Mouse (Mus musculus): ENCODE measurements around the gene Cenpa. TPM values are rescaled to one million over a fixed set of nuclear protein-coding genes. Genes with fewer than 3 reads are reported as not detected.
"Not testable (repeated sequence)": the region's sequence is repeated elsewhere in the genome, so short reads cannot be mapped to it uniquely, and the experiment has no call there.

The Cenpa gene
- polyA plus RNA-seq, 1 experiment from 2014 or later: 22.6 TPM

DNA sequence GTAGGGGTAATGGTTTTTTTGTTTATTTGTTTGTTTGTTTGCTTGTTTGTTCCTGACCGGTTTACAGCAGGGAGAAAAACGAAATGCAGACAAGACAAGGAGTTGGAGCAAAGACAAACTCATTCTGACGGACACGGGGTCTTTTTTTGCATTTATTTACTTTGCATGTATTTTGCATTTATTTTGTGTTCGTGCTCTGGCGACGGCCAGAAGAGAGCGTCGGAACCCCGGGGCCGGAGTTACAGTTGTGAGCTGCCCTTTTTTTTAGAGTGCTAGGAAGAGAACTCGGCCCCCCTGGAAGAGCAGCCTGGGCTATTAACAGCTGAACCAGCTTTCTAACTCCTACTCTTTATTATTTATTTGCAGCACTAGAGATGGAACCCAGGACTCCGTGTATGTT, 638 bp downstream of the Cenpa start:
- Histone ChIP-seq H3K4me1 (ENCODE audit: control insufficient read depth, insufficient read depth, low read length) (peaks cover 2% of the 10 kb centered on the region), H3K9me3 (replicated peaks; ENCODE audit: control insufficient read depth, low read length, poor library complexity, severe bottlenecking) (no peaks in the 10 kb centered on the region), H3K27ac (ENCODE audit: low read length) (no peak overlapping the region), H3K4me3 (ENCODE audit: low read depth, low read length) (peak overlapping the region; percentile 72), H3K4me2 (ENCODE audit: low read length) (peak overlapping the region; percentile 71), H3K36me3 (ENCODE audit: control insufficient read depth, insufficient read depth, low read length) (no peaks in the 10 kb centered on the region), H3K27me3 (ENCODE audit: control insufficient read depth, insufficient read depth, low read depth, low read length) (no peaks in the 10 kb centered on the region), H3K9ac (ENCODE audit: low read depth, low read length) (peak overlapping the region; percentile 65)
- no peak for ATAC-seq
- 0% methylated on average over 13 of the region's 13 CpGs for WGBS

DNA sequence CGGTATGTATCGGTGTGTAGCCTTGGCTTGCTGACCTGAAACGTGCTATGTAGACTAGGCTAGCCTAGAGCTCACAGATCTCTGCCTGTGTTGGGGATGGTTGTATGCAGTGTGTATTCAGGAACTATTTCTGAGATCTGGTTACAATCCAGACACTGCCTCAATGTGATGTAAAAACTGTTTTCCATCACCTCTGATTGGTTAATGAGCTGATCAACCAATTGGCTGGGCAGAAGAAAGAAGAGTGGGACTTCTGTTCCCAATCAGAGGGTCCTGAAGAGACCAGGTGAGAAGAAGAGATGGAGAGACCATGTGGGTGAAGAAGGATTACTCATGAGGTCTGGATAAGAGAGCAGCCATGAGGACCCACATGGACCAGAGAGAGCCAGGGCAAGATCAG, 1.1 kb downstream of the Cenpa start:
- 0 out of 2 replicates have a peak overlapping the region, but pooled peaks have one; percentile 18 for H3K9ac ChIP-seq (ENCODE audit: low read depth, low read length)
- 3% methylated on average over 3 of the region's 3 CpGs for WGBS
- H3K9me3 ChIP-seq (replicated peaks; ENCODE audit: control insufficient read depth, low read length, poor library complexity, severe bottlenecking): no peaks in the 10 kb centered on the region
- no peak overlapping the region for H3K27ac ChIP-seq (ENCODE audit: low read length)
- H3K4me1 ChIP-seq (ENCODE audit: control insufficient read depth, insufficient read depth, low read length): peaks cover 2% of the 10 kb centered on the region
- H3K36me3 ChIP-seq (ENCODE audit: control insufficient read depth, insufficient read depth, low read length): no peaks in the 10 kb centered on the region
- H3K4me3 ChIP-seq (ENCODE audit: low read depth, low read length): peak overlapping the region; percentile 72
- ATAC-seq: no peak
- peak overlapping the region; percentile 71 for H3K4me2 ChIP-seq (ENCODE audit: low read length)
- H3K27me3 ChIP-seq (ENCODE audit: control insufficient read depth, insufficient read depth, low read depth, low read length): no peaks in the 10 kb centered on the region

- 94% methylated on average over 9 of the region's 9 CpGs for WGBS
- H3K4me3 ChIP-seq (ENCODE audit: low read depth, low read length): no peak overlapping the region
- no peak for ATAC-seq
These were observed 2.3 kb downstream of the Cenpa start for GRCm38 (mm10) chr5:30668637-30669495.

DNA sequence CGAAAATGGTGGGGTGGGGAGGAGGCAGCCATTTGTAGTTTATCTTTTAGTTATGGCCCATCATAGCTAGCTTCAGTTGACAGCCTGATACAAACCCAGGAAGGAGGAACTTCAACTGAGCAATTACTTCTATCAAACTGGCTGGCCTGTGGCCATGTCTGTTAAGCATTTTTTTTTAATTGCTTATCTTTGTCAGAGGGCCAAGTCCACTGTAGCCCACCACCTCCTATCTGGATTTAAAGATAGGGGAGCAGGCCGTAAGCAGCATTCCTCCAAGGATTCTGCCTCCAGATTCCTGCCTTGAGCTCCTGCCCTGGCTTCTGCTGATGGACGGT, 2.9 kb downstream of the Cenpa start:
- Histone ChIP-seq H3K36me3 (ENCODE audit: control insufficient read depth, insufficient read depth, low read length) (no peaks in the 10 kb centered on the region), H3K27me3 (ENCODE audit: control insufficient read depth, insufficient read depth, low read depth, low read length) (no peaks in the 10 kb centered on the region), H3K9ac (ENCODE audit: low read depth, low read length) (no peak overlapping the region), H3K4me1 (ENCODE audit: control insufficient read depth, insufficient read depth, low read length) (peaks cover 2% of the 10 kb centered on the region), H3K27ac (ENCODE audit: low read length) (no peak overlapping the region), H3K9me3 (replicated peaks; ENCODE audit: control insufficient read depth, low read length, poor library complexity, severe bottlenecking) (no peaks in the 10 kb centered on the region), H3K4me3 (ENCODE audit: low read depth, low read length) (no peak overlapping the region), H3K4me2 (ENCODE audit: low read length) (no peak overlapping the region)
- 91% methylated on average over 3 of the region's 3 CpGs for WGBS
- ATAC-seq: no peak

More at GRCm38 (mm10) chr5:30668637-30669495, 2.3 kb downstream of the Cenpa start:
- Histone ChIP-seq H3K4me1 (ENCODE audit: control insufficient read depth, insufficient read depth, low read length) (peaks cover 2% of the 10 kb centered on the region), H3K36me3 (ENCODE audit: control insufficient read depth, insufficient read depth, low read length) (no peaks in the 10 kb centered on the region), H3K4me2 (ENCODE audit: low read length) (no peak overlapping the region), H3K9me3 (replicated peaks; ENCODE audit: control insufficient read depth, low read length, poor library complexity, severe bottlenecking) (no peaks in the 10 kb centered on the region), H3K27ac (ENCODE audit: low read length) (no peak overlapping the region), H3K27me3 (ENCODE audit: control insufficient read depth, insufficient read depth, low read depth, low read length) (no peaks in the 10 kb centered on the region), H3K9ac (ENCODE audit: low read depth, low read length) (no peak overlapping the region)

- ATAC-seq: no peak
- WGBS: 92% methylated on average over 7 of the region's 7 CpGs
These were observed 3.5 kb downstream of the Cenpa start for GRCm38 (mm10) chr5:30670091-30670490.

DNA sequence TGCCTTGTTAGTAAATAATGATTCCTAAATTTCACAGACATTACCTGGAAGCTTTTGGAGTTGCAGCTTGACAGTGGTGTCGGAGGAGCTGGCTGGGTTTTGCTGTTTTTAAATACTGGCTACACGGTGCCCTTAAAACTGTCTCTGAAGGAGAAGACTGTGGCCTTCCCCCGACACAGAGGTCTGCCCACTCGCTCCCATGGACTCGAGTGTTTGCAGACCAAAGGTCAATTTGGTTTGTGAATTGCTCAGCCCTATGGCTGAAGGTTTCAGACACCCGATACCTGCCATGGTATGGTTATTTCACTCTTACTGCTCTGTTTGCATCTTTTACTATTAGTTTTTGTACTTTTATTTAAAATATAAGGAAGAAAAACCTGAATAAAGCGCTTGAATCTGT, 7.4 kb downstream of the Cenpa start:
- Histone ChIP-seq H3K9me3 (replicated peaks; ENCODE audit: control insufficient read depth, low read length, poor library complexity, severe bottlenecking) (no peaks in the 10 kb centered on the region), H3K4me3 (ENCODE audit: low read depth, low read length) (no peak overlapping the region), H3K4me1 (ENCODE audit: control insufficient read depth, insufficient read depth, low read length) (no peaks in the 10 kb centered on the region), H3K4me2 (ENCODE audit: low read length) (no peak overlapping the region), H3K36me3 (ENCODE audit: control insufficient read depth, insufficient read depth, low read length) (no peaks in the 10 kb centered on the region), H3K9ac (ENCODE audit: low read depth, low read length) (no peak overlapping the region), H3K27me3 (ENCODE audit: control insufficient read depth, insufficient read depth, low read depth, low read length) (no peaks in the 10 kb centered on the region), H3K27ac (ENCODE audit: low read length) (no peak overlapping the region)
- no peak for ATAC-seq
- WGBS: 91% methylated on average over 7 of the region's 7 CpGs

More at GRCm38 (mm10) chr5:30670091-30670490, 3.5 kb downstream of the Cenpa start:
- Histone ChIP-seq H3K27me3 (ENCODE audit: control insufficient read depth, insufficient read depth, low read depth, low read length) (no peaks in the 10 kb centered on the region), H3K27ac (ENCODE audit: low read length) (no peak overlapping the region), H3K9me3 (replicated peaks; ENCODE audit: control insufficient read depth, low read length, poor library complexity, severe bottlenecking) (no peaks in the 10 kb centered on the region), H3K9ac (ENCODE audit: low read depth, low read length) (no peak overlapping the region), H3K36me3 (ENCODE audit: control insufficient read depth, insufficient read depth, low read length) (no peaks in the 10 kb centered on the region), H3K4me3 (ENCODE audit: low read depth, low read length) (no peak overlapping the region), H3K4me2 (ENCODE audit: low read length) (no peak overlapping the region), H3K4me1 (ENCODE audit: control insufficient read depth, insufficient read depth, low read length) (peaks cover 2% of the 10 kb centered on the region)

- Histone ChIP-seq H3K4me1 (ENCODE audit: control insufficient read depth, insufficient read depth, low read length) (no peaks in the 10 kb centered on the region), H3K4me2 (ENCODE audit: low read length) (no peak overlapping the region), H3K27me3 (ENCODE audit: control insufficient read depth, insufficient read depth, low read depth, low read length) (no peaks in the 10 kb centered on the region), H3K27ac (ENCODE audit: low read length) (no peak overlapping the region), H3K4me3 (ENCODE audit: low read depth, low read length) (no peak overlapping the region), H3K9me3 (replicated peaks; ENCODE audit: control insufficient read depth, low read length, poor library complexity, severe bottlenecking) (no peaks in the 10 kb centered on the region), H3K36me3 (ENCODE audit: control insufficient read depth, insufficient read depth, low read length) (no peaks in the 10 kb centered on the region), H3K9ac (ENCODE audit: low read depth, low read length) (no peak overlapping the region)
- ATAC-seq: no peak
- WGBS: 88% methylated on average over 7 of the region's 7 CpGs
These were observed 10.2 kb downstream of the Cenpa start for GRCm38 (mm10) chr5:30676800-30677199.

GRCm38 (mm10) chr5:30678069-30678468, 11.5 kb downstream of the Cenpa start:
- not testable (repeated sequence) for H3K9me3 ChIP-seq (replicated peaks; ENCODE audit: control insufficient read depth, low read length, poor library complexity, severe bottlenecking); ATAC-seq; H3K9ac ChIP-seq (ENCODE audit: low read depth, low read length); H3K36me3 ChIP-seq (ENCODE audit: control insufficient read depth, insufficient read depth, low read length); H3K4me3 ChIP-seq (ENCODE audit: low read depth, low read length); H3K4me1 ChIP-seq (ENCODE audit: control insufficient read depth, insufficient read depth, low read length); H3K4me2 ChIP-seq (ENCODE audit: low read length); H3K27me3 ChIP-seq (ENCODE audit: control insufficient read depth, insufficient read depth, low read depth, low read length); H3K27ac ChIP-seq (ENCODE audit: low read length)
- WGBS: 95% methylated on average over 3 of the region's 3 CpGs

GRCm38 (mm10) chr5:30678722-30679296, 12.2 kb downstream of the Cenpa start:
- Histone ChIP-seq H3K4me2 (ENCODE audit: low read length) (no peak overlapping the region), H3K36me3 (ENCODE audit: control insufficient read depth, insufficient read depth, low read length) (no peaks in the 10 kb centered on the region), H3K9me3 (replicated peaks; ENCODE audit: control insufficient read depth, low read length, poor library complexity, severe bottlenecking) (no peaks in the 10 kb centered on the region), H3K27me3 (ENCODE audit: control insufficient read depth, insufficient read depth, low read depth, low read length) (no peaks in the 10 kb centered on the region), H3K4me3 (ENCODE audit: low read depth, low read length) (no peak overlapping the region), H3K27ac (ENCODE audit: low read length) (no peak overlapping the region), H3K4me1 (ENCODE audit: control insufficient read depth, insufficient read depth, low read length) (no peaks in the 10 kb centered on the region), H3K9ac (ENCODE audit: low read depth, low read length) (no peak overlapping the region)
- WGBS: 96% methylated on average over 4 of the region's 4 CpGs
- no peak for ATAC-seq
